Mouse (Mus musculus) CD4-positive naive resting alpha-beta T cell, adult 76 days (primary cell): ENCODE results near the gene Armc12. TPM values are rescaled to one million over a fixed set of nuclear protein-coding genes. Genes with fewer than 3 reads are reported as not detected.

Experiments
- total RNA-seq: library from RNA; stranded (reverse); gene quantifications from one replicate; pipeline ENCODE4 v1.2.4, GENCODE M21; 2023

The Armc12 gene
- total RNA-seq: 0.44 TPM

DNA sequence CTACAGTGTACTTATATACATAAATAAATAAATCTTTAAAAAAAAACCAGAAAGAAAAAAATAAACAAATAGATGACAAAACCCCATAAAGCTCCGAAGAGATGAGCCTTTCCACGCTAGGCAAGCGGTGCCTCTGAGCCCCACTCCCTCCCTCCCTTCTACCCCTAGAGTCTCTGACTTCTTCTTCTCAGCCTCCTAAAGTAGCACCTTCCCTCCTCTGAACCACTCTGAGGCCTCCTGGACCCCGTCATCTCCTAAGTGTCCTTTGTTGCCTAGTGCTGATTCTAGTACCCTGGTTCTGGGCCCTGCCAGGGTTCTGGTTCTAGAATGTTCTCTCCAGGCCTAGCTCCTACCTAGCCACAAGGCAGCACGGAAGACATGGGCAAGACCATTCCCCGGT, at the start of gene Armc12:
Armc12 (plus strand) TSS at position 301 of the 400 bp plus-strand sequence.

GRCm38 (mm10) chr17:28517441-28517955, 13.1 kb upstream of the Armc12 start, which contains the start of gene Fkbp5:
Fkbp5 (minus strand) TSS chr17:28517527.

GRCm38 (mm10) chr17:28549111-28549510, 18.5 kb downstream of the Armc12 start, which contains the start of gene Clpsl2:
Clpsl2 (plus strand) TSS chr17:28549411.

GRCm38 (mm10) chr17:28560598-28560997, 30.0 kb downstream of the Armc12 start, which contains the start of gene Clps:
Clps (minus strand) TSS chr17:28560766.

DNA sequence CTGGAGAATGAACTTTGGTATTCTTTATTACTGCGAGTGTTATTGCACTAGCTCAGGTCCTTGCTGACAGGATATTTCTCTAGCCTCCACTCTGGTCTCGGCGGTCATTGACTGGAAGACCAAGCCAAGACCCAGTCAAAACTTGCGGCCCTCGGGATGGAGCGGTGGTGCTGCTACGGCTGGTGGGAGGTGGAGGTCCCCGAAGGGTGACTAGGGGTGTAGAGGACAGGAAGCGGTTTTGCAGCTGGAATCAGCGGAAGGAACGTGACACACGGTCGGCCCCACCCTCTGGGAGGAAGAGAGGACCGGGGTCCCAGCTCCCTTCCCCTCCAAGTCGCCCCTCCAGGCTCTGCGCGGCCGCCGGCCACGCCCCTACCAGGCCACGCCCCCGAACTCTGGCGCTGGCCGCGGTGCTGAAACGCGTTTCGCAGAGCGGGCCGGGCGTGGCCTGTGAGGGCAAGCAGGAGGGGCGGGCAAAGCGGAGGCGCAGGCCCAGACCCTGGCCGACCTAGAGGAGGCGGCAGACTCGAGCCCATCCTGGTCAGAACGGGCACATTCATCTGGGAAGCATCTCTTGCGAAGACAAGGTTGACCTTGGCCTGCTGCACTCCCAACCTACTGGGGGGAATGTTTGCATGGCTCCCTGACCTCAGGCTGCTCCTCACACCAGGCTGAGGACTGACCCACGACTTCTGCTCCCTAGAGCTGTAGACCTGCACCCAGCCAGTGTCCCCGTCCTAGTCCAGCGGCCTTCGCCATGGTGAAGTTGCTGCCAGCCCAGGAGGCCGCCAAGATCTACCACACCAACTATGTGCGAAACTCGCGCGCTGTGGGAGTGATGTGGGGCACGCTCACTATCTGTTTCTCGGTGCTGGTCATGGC, 44.9 kb downstream of the Armc12 start, which contains the start of gene Lhfpl5:
Lhfpl5 (plus strand) TSS at position 398 of the 882 bp plus-strand sequence.

Other genes starting within 250 kb of the Armc12 start
- gene Fance, start 217.3 kb upstream of the Armc12 start, total RNA-seq: 28.3 TPM
- gene Rpl10a, start 202.3 kb upstream of the Armc12 start, total RNA-seq: 1,978 TPM
- gene Tead3, start 180.0 kb upstream of the Armc12 start, total RNA-seq: 0.67 TPM
- not detected for gene Tulp1, start 165.6 kb upstream of the Armc12 start, total RNA-seq
- gene Fkbp5, start 13.3 kb upstream of the Armc12 start, total RNA-seq: 24.7 TPM
- not detected for gene Clpsl2, start 18.6 kb downstream of the Armc12 start, total RNA-seq
- gene Clps, start 30.0 kb downstream of the Armc12 start, total RNA-seq: 1.3 TPM
- gene Lhfpl5, start 44.8 kb downstream of the Armc12 start, total RNA-seq: not detected
- 330 TPM for gene Srpk1, start 91.9 kb downstream of the Armc12 start, total RNA-seq
- gene Slc26a8, start 159.4 kb downstream of the Armc12 start, total RNA-seq: 1.4 TPM
- 121 TPM for gene Mapk14, start 160.5 kb downstream of the Armc12 start, total RNA-seq
- 14.3 TPM for gene AC170998.1, start 195.3 kb downstream of the Armc12 start, total RNA-seq
- gene Mapk13, start 238.5 kb downstream of the Armc12 start, total RNA-seq: not detected